Mouse (Mus musculus): ENCODE results near the gene Adcy2. TPM values are rescaled to one million over a fixed set of nuclear protein-coding genes. Genes with fewer than 3 reads are reported as not detected.

Gene Adcy2
- total RNA-seq, 2 experiments from 2014 or later = 120 to 122 TPM

- DNase-seq (ENCODE audit: low spot score in 2 of 2) = peak; percentile 67 to 81
Measured at GRCm38 (mm10) chr13:68707296-68707747, 292.0 kb downstream of the Adcy2 start.

- DNase-seq (ENCODE audit: low spot score in 2 of 2) = no peak
Measured at GRCm38 (mm10) chr13:68684919-68685318, 314.4 kb downstream of the Adcy2 start.

GRCm38 (mm10) chr13:68680429-68680828 lies 318.9 kb downstream of the Adcy2 start:
- no peak for DNase-seq (ENCODE audit: low spot score in 2 of 2)

- no peak for DNase-seq (ENCODE audit: low spot score in 2 of 2)
Measured at GRCm38 (mm10) chr13:68642786-68643185, 356.6 kb downstream of the Adcy2 start.

GRCm38 (mm10) chr13:68627041-68627440 lies 372.3 kb downstream of the Adcy2 start:
- DNase-seq (ENCODE audit: low spot score in 2 of 2) = no peak

- no peak for DNase-seq (ENCODE audit: low spot score in 2 of 2)
Measured at GRCm38 (mm10) chr13:68622792-68623191, 376.5 kb downstream of the Adcy2 start.

- DNase-seq (ENCODE audit: low spot score in 2 of 2) = peak in 1 of 2 experiments; percentile 44
Measured at GRCm38 (mm10) chr13:68607652-68608405, 391.5 kb downstream of the Adcy2 start.

GRCm38 (mm10) chr13:68605689-68606126 lies 393.6 kb downstream of the Adcy2 start:
- peak in 1 of 2 experiments; percentile 54 for DNase-seq (ENCODE audit: low spot score in 2 of 2)

GRCm38 (mm10) chr13:68603085-68603484 lies 396.3 kb downstream of the Adcy2 start:
- no peak for DNase-seq (ENCODE audit: low spot score in 2 of 2)

- DNase-seq (ENCODE audit: low spot score in 2 of 2) = peak in 1 of 2 experiments; percentile 79
Measured at GRCm38 (mm10) chr13:68601184-68601583, 398.2 kb downstream of the Adcy2 start.

- DNase-seq (ENCODE audit: low spot score in 2 of 2) = no peak
Measured at GRCm38 (mm10) chr13:68598953-68599352, 400.4 kb downstream of the Adcy2 start.

GRCm38 (mm10) chr13:68597667-68598066 lies 401.7 kb downstream of the Adcy2 start:
- no peak for DNase-seq (ENCODE audit: low spot score in 2 of 2)

- peak in 1 of 2 experiments; percentile 35 for DNase-seq (ENCODE audit: low spot score in 2 of 2)
Measured at GRCm38 (mm10) chr13:68597199-68597598, 402.1 kb downstream of the Adcy2 start, which contains the start of gene 1700001L19Rik. 1700001L19Rik (plus strand) TSS chr13:68597421.

- DNase-seq (ENCODE audit: low spot score in 2 of 2) = no peak
Measured at GRCm38 (mm10) chr13:68593797-68594196, 405.5 kb downstream of the Adcy2 start.

- no peak for DNase-seq (ENCODE audit: low spot score in 2 of 2)
Measured at GRCm38 (mm10) chr13:68588352-68588751, 411.0 kb downstream of the Adcy2 start.

GRCm38 (mm10) chr13:68585441-68585840 lies 413.9 kb downstream of the Adcy2 start:
- no peak for DNase-seq (ENCODE audit: low spot score in 2 of 2)

- no peak for DNase-seq (ENCODE audit: low spot score in 2 of 2)
Measured at GRCm38 (mm10) chr13:68583961-68584360, 415.4 kb downstream of the Adcy2 start.

GRCm38 (mm10) chr13:68582517-68582780 lies 416.9 kb downstream of the Adcy2 start:
- DNase-seq (ENCODE audit: low spot score in 2 of 2) = no peak

GRCm38 (mm10) chr13:68581747-68582516 lies 417.4 kb downstream of the Adcy2 start, which contains the start of the genes Mtrr and Fastkd3:
Mtrr (minus strand) TSS chr13:68582149.
Fastkd3 (plus strand) TSS chr13:68582234.
- peak; percentile 98 for DNase-seq (ENCODE audit: low spot score in 2 of 2)

- DNase-seq (ENCODE audit: low spot score in 2 of 2) = no peak
Measured at GRCm38 (mm10) chr13:68581086-68581740, 418.1 kb downstream of the Adcy2 start.

GRCm38 (mm10) chr13:68577945-68578344 lies 421.4 kb downstream of the Adcy2 start:
- DNase-seq (ENCODE audit: low spot score in 2 of 2) = peak; percentile 72 to 91

- DNase-seq (ENCODE audit: low spot score in 2 of 2) = no peak
Measured at GRCm38 (mm10) chr13:68574398-68574797, 424.9 kb downstream of the Adcy2 start.
